Mouse (Mus musculus): ENCODE results near the gene Parp6.

DNA sequence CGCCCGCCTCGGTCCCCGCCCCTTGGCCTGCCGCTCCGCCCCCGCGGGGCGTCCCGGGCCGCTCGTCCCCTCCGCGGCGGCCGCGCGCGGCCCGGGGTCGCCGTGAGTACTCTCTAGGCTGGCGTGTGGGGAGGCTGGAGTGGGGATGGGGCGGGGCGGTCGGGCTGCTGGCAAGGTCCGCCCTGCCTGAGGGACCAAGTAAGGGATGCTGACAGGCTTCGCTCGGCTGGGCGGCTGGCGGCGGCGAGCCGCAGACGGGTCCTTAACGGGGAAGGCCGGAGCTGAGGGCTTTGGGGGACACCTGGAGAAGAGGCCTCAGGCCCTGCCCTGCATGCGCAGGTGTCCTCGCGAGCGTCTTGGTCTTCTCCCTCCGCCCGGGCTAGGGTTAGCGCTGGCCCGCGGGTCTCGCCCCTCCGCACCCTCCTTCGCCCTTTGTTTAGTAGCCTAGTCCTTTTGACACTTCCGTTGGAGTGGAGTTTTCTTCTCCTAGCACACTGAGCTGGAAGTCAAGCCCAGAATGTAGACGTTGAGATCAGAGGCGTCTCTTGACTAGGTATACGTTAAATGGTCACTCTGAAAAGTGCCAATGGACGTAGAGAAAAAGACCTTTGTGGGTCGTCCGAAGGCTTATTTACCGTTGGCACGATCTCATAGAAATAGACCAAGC is 356 bp downstream of the Parp6 start:
- TF ChIP-seq CTCF (IDR thresholded peaks at IDR 0.05; ENCODE audit: borderline replicate concordance, control insufficient read depth, extremely low read depth, insufficient read depth, low read length, poor library complexity) (no peak), POLR2A (IDR thresholded peaks at IDR 0.05; ENCODE audit: control insufficient read depth, extremely low read depth, insufficient read depth, low read length, poor library complexity) (peak; percentile 86; the same call in 1 of the 2 replicates)

Measured in thymus, adult 2 months (tissue).